In the genomic region with DNA sequence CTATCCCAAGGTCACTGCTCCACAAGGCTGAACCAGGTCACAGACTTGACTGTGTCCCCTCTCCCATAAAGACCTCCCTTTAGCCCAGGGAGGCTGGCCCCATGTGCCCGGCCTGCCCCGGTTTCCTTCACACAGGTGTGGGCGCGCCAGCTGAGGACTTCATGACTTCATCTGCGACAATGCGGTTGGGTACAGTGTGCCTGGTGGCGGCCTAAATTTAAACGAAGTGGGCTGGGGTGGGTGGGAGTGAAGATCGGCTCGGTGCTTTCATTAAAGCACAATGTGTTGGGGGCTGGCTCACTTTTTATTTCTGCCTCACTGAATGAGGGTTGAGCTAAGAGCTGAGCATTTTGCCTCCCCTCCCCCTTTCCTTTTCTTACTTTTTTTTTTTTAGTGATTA, we compare ENCODE assay signal across 8 mouse cellular contexts.
A peak's percentile ranks its signal among the peaks of the same experiment; 100 is the strongest.
DNase-seq lines count a peak whose midpoint lies in the region; ATAC-seq lines count a peak whose summit lies in the region.
"Had no signal": no experiment of that assay in that cellular context is flagged by ENCODE, and none has a peak within 500 bp of the region (broad histone marks: within the 10 kb centered on the region; RNA-seq: fewer than 3 reads in every experiment).

No protein-coding gene starts in this region.

- 73% methylated on average over 10 of the region's 10 CpGs for WGBS in neural tube, embryonic 14.5 days

- intact Hi-C loops in gastrocnemius, postnatal 14 days (cut with DNase I; ENCODE audit: low total_unique reads), result no loop called here

- 0 out of 2 replicates have a peak, but pooled peaks cover 2% of the 10 kb centered on the region for H3K4me1 ChIP-seq in neural tube, embryonic 14.5 days (ENCODE audit: control insufficient read depth, insufficient read depth, low read length)

- no peak overlapping the region for H3K9ac ChIP-seq in neural tube, embryonic 14.5 days (replicated peaks; ENCODE audit: low read depth, low read length)
- H3K9ac ChIP-seq: liver, embryonic 13.5 days had no signal

- no peak overlapping the region for H3K27ac ChIP-seq in neural tube, embryonic 14.5 days (ENCODE audit: low read depth, low read length)
- H3K27ac ChIP-seq: liver, embryonic 13.5 days had no signal

- ATAC-seq in neural tube, embryonic 14.5 days (ENCODE audit: low read depth), result peak; percentile 21; the same call in 1 of the 2 replicates
- ATAC-seq in frontal cortex, adult (ENCODE audit: low TSS enrichment), result peak; percentile 82

- no peak overlapping the region for H3K4me2 ChIP-seq in neural tube, embryonic 14.5 days (ENCODE audit: low read depth, low read length)
- H3K4me2 ChIP-seq: liver, embryonic 13.5 days had no signal

- DNase-seq in neural tube, embryonic 10.5 days (ENCODE audit: extremely low spot score, low spot score), result no peak
- DNase-seq in left cerebral cortex, adult 8-10 months (ENCODE audit: low spot score in 2 of 2), result peak; percentile 53 to 76
- peak; percentile 65 for DNase-seq in right cerebral cortex, postnatal 14 days
- no peak for DNase-seq in liver
- no peak for DNase-seq in gastrocnemius, postnatal 14 days
- DNase-seq: liver, embryonic 13.5 days had no signal

- H3K27me3 ChIP-seq in neural tube, embryonic 14.5 days (ENCODE audit: control insufficient read depth, insufficient read depth, low read length), result no peaks in the 10 kb centered on the region
- H3K27me3 ChIP-seq: liver, embryonic 13.5 days had no signal

- H3K4me3 ChIP-seq in neural tube, embryonic 14.5 days (ENCODE audit: low read depth, low read length), result no peak overlapping the region
- H3K4me3 ChIP-seq: liver, embryonic 13.5 days had no signal

- no peaks in the 10 kb centered on the region for H3K9me3 ChIP-seq in neural tube, embryonic 14.5 days (ENCODE audit: control insufficient read depth, low read length)
- H3K9me3 ChIP-seq: liver, embryonic 13.5 days had no signal

- no peaks in the 10 kb centered on the region for H3K36me3 ChIP-seq in neural tube, embryonic 14.5 days (ENCODE audit: control insufficient read depth, insufficient read depth, low read length)
- H3K36me3 ChIP-seq: liver, embryonic 13.5 days had no signal

Comparison
In these comparisons a context has a peak if more than half of its experiments do, and no peak if none do; other contexts are left out.
1. DNase-seq: peak in left cerebral cortex, adult 8-10 months (2 of 2) and right cerebral cortex, postnatal 14 days (single experiment); none in neural tube, embryonic 10.5 days (single experiment), liver (single experiment) and gastrocnemius, postnatal 14 days (single experiment).